Mouse (Mus musculus) heart, postnatal 10 days (tissue): Measurements from ENCODE around the gene Wnt7b. TPM values are rescaled to one million over a fixed set of nuclear protein-coding genes. Genes with fewer than 3 reads are reported as not detected.

Experiments
- DNase-seq, 2 experiments: peaks; one replicate each; pipeline ENCODE4 v3.0.0; 2021
- intact Hi-C: fragments of 180-260 bp; cut with DNase I; formaldehyde crosslinking; loops from one replicate; pipeline ENCODE4 v1.15.1; 2025
- total RNA-seq, 2 experiments: library from RNA; stranded (reverse); gene quantifications; 2 replicates each; pipeline ENCODE4 v1.2.3; 2021

The Wnt7b gene
- total RNA-seq, 2 experiments from 2014 or later, result 0.22 to 0.25 TPM

- DNase-seq, result no peak
- intact Hi-C loops, result no loop called here
Measured at GRCm38 (mm10) chr15:85524404-85524950, 57.8 kb downstream of the Wnt7b start.

DNA sequence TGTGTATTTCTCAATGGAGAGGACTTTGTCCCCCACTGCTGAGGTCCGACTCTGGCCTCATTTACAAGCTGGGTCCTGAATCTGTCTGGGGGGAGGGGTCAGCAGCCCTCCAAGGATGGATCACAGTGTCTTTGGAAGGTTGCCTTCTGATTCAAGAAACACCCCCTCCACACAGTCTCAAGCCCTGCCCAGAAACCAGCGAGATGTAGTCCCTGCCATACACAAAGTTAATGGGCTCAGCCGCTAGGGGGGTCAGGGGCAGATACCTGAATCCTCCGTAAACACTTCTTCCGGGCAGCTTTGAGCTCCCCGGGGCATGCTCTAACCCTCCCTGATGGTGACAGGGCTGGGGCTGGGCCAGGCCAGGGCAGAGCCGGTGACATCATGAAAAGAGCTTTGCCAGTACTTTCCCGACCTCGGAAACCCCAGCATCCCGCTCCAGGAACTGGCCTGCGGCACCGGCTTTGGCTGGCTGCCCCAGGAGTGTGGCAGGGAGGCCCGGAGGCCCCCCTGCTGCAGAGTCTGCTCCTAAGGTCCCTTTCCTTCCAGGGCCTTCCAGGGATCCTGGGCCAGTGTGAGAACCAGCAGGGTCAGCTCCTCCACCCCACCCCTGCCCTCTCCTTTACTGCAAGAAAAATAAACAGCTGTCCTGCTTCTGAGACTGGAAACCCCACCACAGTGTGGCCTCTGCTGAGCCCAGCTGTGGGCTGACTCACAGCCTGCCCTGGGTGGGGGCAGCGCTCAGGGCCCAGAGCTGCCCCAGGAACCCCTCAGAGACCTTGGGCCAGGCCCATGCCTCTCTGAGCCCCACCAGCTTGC, 58.9 kb downstream of the Wnt7b start:
- intact Hi-C loops, result no loop called here
- peak; percentile 82 to 83 for DNase-seq

DNA sequence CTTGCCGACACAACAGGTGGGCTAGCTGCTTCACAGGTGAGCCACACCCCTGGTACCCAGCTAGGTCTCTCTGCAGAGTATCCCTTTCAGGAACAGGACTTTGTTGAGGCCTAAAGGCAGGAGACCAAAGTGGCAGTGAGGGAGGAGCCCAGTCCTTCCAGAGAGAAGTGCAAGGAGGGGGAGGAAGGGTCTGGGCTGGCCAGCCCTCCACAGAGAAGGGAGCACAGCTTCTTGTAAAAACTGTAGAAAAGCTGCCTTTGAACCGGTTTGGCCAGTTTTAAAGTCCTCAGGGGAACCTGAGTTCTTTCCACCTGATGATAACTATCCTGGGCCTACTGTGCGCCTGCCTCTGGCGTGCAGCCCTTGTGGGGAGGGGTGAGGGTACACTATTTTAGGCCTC, 62.8 kb downstream of the Wnt7b start:
- DNase-seq, result no peak
- intact Hi-C loops, result no loop called here

- intact Hi-C loops, result no loop called here
- DNase-seq, result no peak
Measured at GRCm38 (mm10) chr15:85507370-85508014, 74.8 kb downstream of the Wnt7b start.

DNA sequence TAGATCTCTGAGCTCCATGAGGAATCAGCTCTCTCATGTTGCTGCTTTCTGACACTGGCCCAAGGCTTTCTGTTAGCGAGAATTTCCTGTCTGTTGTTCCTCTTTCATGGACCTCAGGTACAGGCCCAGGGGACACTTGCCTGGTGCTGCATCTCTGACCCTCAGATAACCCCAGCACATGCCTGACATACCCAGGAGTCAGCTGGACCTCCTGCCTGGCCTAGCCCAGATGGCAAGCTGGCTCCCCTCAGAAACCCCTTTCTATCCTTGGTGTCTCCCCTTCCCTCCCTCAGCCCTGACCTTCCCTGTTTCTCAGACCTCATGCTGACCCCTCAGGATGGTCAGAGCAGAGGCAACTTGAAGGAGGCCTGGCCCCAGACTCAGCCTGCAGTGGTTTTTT, 75.6 kb downstream of the Wnt7b start:
- intact Hi-C loops, result no loop called here
- DNase-seq, result no peak

- peak; percentile 41 to 56 for DNase-seq
Measured at GRCm38 (mm10) chr15:85505118-85505925, 77.0 kb downstream of the Wnt7b start.

DNA sequence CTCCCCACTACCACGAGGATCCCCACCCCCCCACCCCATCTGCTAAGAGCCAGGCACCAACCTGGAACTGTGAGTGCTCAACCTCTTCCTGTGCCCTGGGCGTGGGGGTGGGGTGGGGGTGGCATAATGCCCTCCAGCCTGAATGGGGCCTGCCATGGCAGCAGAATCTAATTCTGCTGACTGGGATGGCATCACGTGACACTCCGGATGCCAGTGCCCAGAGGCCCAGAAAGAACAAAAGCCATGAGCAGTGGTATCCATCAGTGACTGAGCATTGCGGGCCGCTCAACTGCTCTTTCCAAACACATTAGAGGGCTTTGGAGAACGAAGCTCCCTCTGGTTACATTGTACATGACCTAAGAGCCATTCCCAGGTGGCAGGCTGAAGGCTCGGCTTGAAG, 79.1 kb downstream of the Wnt7b start, which contains the start of gene 7530416G11Rik:
Gene 7530416G11Rik (minus strand): TSS at position 101 of the 400 bp plus-strand sequence.
- intact Hi-C loops, result no loop called here

More at GRCm38 (mm10) chr15:85505118-85505925, 77.0 kb downstream of the Wnt7b start:
- intact Hi-C loops, result no loop called here

DNA sequence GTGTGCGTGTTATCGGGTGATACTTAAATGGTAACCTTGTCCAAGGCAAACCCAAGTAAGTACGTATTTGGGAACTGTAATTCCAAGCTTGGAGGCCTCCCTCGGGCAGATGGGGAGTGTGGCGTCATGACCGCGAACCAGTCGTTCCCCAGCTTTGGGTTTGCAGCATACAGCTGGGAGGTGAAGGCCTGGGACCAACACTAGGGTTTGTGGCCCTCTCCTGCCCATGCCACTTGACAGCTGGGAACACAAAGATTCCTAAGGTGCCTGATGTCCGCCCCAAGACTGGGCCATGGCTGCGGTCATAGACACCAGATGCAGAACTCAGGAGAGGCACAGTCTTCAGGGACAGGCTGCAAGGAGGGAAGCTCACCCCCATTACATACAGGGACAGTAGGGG, 82.0 kb downstream of the Wnt7b start:
- no peak for DNase-seq
- intact Hi-C loops, result no loop called here

More for the DNA sequence above, 79.1 kb downstream of the Wnt7b start, which contains the start of gene 7530416G11Rik:
- DNase-seq, result no peak

DNA sequence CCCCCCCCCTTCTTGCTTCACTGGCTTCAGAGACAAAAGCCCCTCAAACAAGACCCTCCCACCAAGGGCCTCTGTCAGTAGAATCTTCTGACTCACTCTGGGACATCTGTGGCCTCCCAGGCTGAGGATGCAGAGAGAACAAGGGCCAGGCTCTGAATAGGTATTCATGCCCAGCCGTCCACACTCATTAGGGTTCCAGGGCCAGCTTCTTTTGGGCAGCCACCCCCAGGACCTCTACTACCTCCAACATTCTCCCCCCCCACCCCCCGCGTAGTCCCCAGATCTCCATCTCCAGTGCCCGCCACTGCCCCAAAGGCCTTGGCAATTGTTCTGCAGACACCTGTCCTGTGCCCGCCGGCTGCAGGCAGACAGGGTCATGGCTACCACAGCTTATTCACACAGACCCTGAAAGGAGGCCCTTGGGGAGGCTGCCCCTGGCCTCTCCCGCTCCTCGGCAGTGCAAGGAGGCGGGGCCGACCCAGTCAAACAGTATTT, 84.2 kb downstream of the Wnt7b start:
- no peak for DNase-seq
- intact Hi-C loops, result no loop called here

DNA sequence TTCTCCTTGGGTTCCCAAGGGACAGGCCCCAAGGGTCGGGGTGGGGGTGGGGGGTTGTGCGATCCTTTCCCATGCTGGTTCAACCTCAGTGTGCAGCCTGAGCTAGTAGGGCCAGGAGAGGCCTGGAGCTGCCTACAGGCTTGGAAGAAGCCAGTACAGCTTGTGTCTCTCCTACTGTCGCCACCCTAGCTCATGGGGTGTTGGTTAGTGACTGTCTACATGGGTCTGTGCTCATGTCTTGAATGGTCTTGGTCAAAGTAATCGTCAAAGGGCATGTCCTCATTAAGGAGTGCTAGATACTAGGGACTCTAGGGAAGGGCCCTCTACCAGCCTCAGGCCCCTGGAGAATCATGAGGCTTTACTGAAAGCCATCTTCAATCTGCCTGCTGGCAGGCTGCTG, 84.7 kb downstream of the Wnt7b start:
- intact Hi-C loops, result no loop called here
- DNase-seq, result no peak

DNA sequence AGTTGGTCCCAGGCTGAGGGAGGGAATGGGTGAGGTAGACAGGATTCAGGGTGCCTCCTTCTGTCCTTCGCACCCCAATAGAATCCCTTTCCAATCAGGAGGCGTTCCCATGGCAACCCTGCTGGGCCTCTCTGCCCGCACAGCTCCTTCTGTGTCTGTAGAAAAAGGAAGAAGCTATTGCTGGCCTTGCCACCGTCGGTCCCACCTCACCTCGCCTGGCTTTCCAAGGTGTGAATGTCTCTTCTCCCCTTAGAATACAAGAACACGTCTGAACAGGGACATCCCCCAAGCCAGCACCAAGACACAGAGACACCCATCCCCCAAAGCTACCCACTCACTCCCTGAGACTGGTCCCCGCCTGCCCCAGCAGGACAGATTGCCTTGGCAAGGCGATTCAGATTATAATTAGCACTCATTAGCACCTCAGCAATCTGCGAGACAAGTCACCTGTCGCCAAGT, 88.1 kb downstream of the Wnt7b start:
- intact Hi-C loops, result no loop called here
- no peak for DNase-seq

GRCm38 (mm10) chr15:85489751-85490150, 92.5 kb downstream of the Wnt7b start:
- intact Hi-C loops, result no loop called here
- no peak for DNase-seq

- intact Hi-C loops, result no loop called here
- DNase-seq, result no peak
Measured at GRCm38 (mm10) chr15:85488900-85489299, 93.4 kb downstream of the Wnt7b start.

Other genes with a start within 250 kb of the Wnt7b start
- gene Atxn10, start 246.2 kb downstream of the Wnt7b start, total RNA-seq, result 100 to 1,000 TPM; 104 to 114 TPM
- gene 7530416G11Rik, start 79.2 kb downstream of the Wnt7b start, total RNA-seq, result not detected
- gene Ppara, start 152.5 kb upstream of the Wnt7b start, total RNA-seq, result 10 to 100 TPM; 39.2 to 52.4 TPM
- gene Cdpf1, start 229.2 kb upstream of the Wnt7b start, total RNA-seq, result 10 to 100 TPM; 39.2 to 40.9 TPM
- gene Pkdrej, start 239.3 kb upstream of the Wnt7b start, total RNA-seq, result 1 to 10 TPM; 2.3 to 2.9 TPM
- gene Ttc38, start 249.8 kb upstream of the Wnt7b start, total RNA-seq, result 1 to 10 TPM; 7.5 to 8.5 TPM